Mouse (Mus musculus) spleen, adult 2 months (tissue): ENCODE results near the gene Ppp1r35. TPM values are rescaled to one million over a fixed set of nuclear protein-coding genes. Genes with fewer than 3 reads are reported as not detected.

Source experiments
- DNase-seq, 2 experiments: peaks; one replicate each; pipeline versions ENCODE4 v3.0.0 to v3.0.0-alpha.2; 2012 to 2021; ENCODE audit warnings: low spot score in 2 of 2, low read depth in 1 of 2
- H3K27ac ChIP-seq: fragments of 200-500 bp; 2 replicates; pipeline ENCODE4 v1.5.1; 2012; ENCODE audit warnings: low read length, inconsistent platforms; ENCODE audit not compliant: insufficient read depth
- H3K27me3 ChIP-seq: fragments of 200-500 bp; 2 replicates; pipeline ENCODE4 v1.6.1; 2012; ENCODE audit warnings: mild to moderate bottlenecking, moderate library complexity, low read length, inconsistent platforms; ENCODE audit not compliant: control insufficient read depth, insufficient read depth
- H3K36me3 ChIP-seq: fragments of 200-500 bp; 2 replicates; pipeline ENCODE4 v1.6.1; 2012; ENCODE audit warnings: mild to moderate bottlenecking, low read length, inconsistent platforms; ENCODE audit not compliant: control insufficient read depth, insufficient read depth
- H3K4me1 ChIP-seq: fragments of 200-500 bp; 2 replicates; pipeline ENCODE4 v1.6.1; 2011; ENCODE audit warnings: inconsistent platforms; ENCODE audit not compliant: control insufficient read depth, insufficient read depth, insufficient read length
- H3K4me3 ChIP-seq: fragments of 200-500 bp; 2 replicates; pipeline ENCODE4 v1.5.1; 2011; ENCODE audit warnings: mild to moderate bottlenecking, inconsistent platforms; ENCODE audit not compliant: insufficient read depth, insufficient read length; ENCODE audit errors: extremely low read depth
- CTCF ChIP-seq: fragments of 200-500 bp; IDR thresholded peaks from 2 replicates; pipeline ENCODE4 v1.5.1; 2011; ENCODE audit warnings: mild to moderate bottlenecking, inconsistent platforms; ENCODE audit not compliant: insufficient read depth, insufficient read length, insufficient replicate concordance; ENCODE audit errors: extremely low read depth
- POLR2A ChIP-seq: fragments of 200-500 bp; IDR thresholded peaks from 2 replicates; pipeline ENCODE4 v1.6.1; 2011; ENCODE audit warnings: low read depth, low read length, inconsistent platforms
- WGBS: fragments of 180-500 bp; shearing (Covaris S2); methylation state at CpG from one replicate; pipeline ENCODE4 v1.1.7; 2018; 5-methylcytosine and 5-hydroxymethylcytosine counted together
- polyA plus RNA-seq: library from polyadenylated mRNA; depleted of rRNA; stranded (reverse); fragments of >200 nt; gene quantifications from 2 replicates; pipeline ENCODE4 v1.2.3, GENCODE M21; 2012

Ppp1r35 gene
- polyA plus RNA-seq, 1 experiment: 43.9 TPM

DNA sequence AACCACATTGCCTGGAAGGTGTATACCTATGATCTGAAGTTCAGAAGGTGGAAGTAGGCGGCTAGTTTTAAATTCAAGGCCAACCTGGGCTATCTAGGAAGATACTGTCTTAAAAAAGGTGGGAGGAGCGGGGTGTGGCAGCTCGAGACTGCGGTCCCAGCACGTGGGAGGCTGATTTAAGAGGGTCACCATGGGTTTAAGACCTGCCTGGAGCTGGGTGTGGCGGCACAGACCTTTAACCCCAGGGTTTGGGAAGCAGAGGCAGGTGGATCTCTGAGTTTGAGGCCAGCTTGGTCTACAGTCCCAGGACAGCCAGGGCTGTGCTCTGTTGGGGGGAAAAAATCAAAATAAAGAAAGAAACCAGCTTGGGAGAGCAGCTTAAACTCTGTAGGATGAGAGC is 26.7 kb upstream of the Ppp1r35 start:
- no peak overlapping the region for H3K27ac ChIP-seq
- no peaks in the 10 kb centered on the region for H3K27me3 ChIP-seq
- no peak for DNase-seq
- H3K36me3 ChIP-seq: peaks cover 33% of the 10 kb centered on the region
- H3K4me3 ChIP-seq: no peak overlapping the region
- TF ChIP-seq POLR2A: no peak
- no peak for TF ChIP-seq CTCF
- WGBS: 89% methylated on average over 6 of the region's 6 CpGs
- H3K4me1 ChIP-seq: peaks cover 11% of the 10 kb centered on the region; the same call in 1 of the 2 replicates

DNA sequence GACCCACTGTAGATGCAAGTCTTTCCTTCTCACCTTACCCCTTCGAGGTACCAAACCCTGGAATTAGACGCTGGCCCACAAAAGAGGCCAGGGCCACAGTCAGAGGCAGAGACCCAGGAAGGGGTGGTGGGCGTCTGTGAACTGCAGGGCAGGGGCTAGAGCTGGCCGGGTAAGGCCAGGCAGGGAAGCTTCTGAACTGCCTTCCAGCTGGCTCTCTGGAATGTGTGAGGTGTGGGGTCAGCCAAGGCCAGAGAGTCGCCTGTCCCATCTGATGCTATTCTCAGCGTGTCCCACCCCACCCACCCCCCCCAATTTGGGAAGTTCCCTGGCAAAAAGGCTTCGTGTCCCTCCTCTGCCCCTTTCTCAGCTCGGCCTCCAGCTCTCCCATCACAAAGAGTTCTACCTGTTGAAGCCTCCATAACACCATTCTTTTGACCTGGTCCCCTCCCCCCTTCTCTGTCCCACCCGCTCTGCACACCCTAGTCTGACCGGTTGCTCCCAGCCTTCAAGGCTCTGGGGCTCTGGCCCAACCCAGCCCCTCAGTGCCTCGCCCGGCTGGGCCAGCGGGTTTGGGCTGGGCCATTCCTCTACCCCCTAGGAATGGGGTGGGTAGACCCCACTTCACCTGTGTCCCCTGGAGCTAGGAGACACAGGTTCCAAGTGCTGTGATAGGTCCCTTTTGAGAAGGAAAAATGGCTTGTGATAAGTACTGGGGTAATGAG is 25.4 kb upstream of the Ppp1r35 start:
- whole genome bisulfite sequencing: 86% methylated on average over 13 of the region's 13 CpGs
- H3K36me3 ChIP-seq: peaks cover 37% of the 10 kb centered on the region
- no peak overlapping the region for H3K4me3 ChIP-seq
- TF ChIP-seq POLR2A (no peak), CTCF (no peak)
- peaks cover 13% of the 10 kb centered on the region; the same call in 1 of the 2 replicates for H3K4me1 ChIP-seq
- no peak for DNase-seq
- H3K27ac ChIP-seq: no peak overlapping the region
- no peaks in the 10 kb centered on the region for H3K27me3 ChIP-seq

DNA sequence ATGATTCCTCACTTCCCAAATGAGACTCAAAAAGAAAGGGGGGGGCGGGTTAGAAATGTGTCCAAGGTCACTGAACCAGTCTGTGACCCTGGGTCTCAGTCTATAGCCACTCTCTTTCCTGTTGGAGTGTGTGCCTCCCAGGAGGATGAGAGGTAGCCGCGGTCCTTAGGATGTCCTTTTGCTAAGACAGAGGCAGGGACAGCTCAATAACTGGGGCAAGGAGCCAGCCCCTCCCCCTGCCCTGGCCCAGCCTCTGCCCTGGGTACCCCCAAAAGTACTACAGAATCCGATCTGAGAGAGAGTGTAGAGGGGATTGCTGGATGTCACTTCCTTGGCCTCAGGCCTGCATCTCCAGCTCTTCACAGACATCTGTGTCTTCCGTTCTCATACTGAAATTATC is 23.2 kb upstream of the Ppp1r35 start:
- Histone ChIP-seq H3K4me1 (peaks cover 2% of the 10 kb centered on the region; the same call in 1 of the 2 replicates), H3K27me3 (no peaks in the 10 kb centered on the region), H3K4me3 (no peak overlapping the region), H3K27ac (no peak overlapping the region), H3K36me3 (peaks cover 51% of the 10 kb centered on the region)
- TF ChIP-seq CTCF (no peak), POLR2A (no peak)
- 87% methylated on average over 5 of the region's 5 CpGs for WGBS
- no peak for DNase-seq

DNA sequence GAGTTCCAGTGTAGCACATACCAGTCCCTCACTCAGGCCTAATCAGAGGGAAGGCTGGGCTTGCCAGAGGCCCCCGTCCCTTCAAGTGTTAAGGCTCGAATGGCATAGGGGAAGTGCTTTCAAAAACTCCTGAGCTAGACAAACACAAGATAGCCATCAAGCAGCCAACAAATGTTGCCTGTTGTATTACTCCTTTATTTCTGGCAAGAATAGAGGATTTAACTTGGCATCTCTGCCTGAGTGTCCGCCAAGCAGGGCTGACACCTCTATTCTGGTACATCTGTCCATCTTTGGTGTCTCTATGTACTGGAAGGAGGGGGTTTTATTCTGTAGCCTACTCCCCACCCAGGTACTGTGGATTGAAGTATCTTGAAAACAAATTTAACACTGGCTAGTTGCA is 22.5 kb upstream of the Ppp1r35 start:
- Histone ChIP-seq H3K27ac (no peak overlapping the region), H3K4me1 (peaks cover 2% of the 10 kb centered on the region; the same call in 1 of the 2 replicates), H3K4me3 (no peak overlapping the region), H3K27me3 (no peaks in the 10 kb centered on the region), H3K36me3 (peaks cover 49% of the 10 kb centered on the region)
- no peak for DNase-seq
- TF ChIP-seq CTCF (no peak), POLR2A (no peak)
- 72% methylated on average over 3 of the region's 3 CpGs for WGBS

DNA sequence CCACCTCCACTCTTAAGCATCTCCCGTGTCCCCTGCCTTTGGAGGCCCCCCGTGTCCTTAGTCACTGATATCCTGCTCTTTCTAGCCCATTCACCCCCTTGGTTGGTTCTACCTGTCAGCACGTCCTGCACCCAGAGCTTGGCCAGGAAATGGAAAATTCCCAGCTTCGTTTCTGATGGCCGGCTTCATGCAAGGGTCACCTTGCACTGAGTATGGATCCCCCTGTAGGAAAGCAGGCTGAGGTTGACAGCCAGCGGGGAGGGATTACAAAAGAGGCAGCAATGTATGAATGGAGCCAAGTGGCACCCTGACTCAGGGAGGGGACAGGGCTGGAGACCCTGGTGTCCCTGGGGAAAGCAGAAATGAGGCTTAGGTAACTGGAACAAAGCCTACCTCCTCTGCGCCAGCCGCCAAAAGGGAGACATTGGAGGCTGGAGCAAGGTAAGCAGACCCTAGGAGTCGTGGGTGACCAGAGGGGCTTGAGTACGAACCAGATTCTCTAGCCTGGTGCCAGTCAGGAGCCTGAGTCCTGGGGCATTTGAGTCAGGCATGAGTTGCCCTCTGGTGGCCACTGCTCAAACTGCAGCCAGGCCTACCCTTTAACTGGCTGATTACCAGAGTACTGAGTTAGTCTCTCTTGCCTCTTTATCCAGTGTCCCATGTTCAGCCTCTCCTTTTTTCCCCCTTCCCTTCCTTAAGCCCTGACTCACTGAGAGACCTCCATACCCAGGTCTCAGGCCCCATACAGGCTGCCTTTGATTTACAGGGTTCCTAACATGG is 21.6 kb upstream of the Ppp1r35 start:
- WGBS: 59% methylated on average over 10 of the region's 10 CpGs
- peaks cover 42% of the 10 kb centered on the region for H3K36me3 ChIP-seq
- TF ChIP-seq CTCF (peak; percentile 94; the same call in 1 of the 2 replicates), POLR2A (no peak)
- DNase-seq: peak; percentile 65 to 84
- no peak overlapping the region for H3K4me3 ChIP-seq
- peaks cover 2% of the 10 kb centered on the region; the same call in 1 of the 2 replicates for H3K4me1 ChIP-seq
- no peak overlapping the region for H3K27ac ChIP-seq
- H3K27me3 ChIP-seq: no peaks in the 10 kb centered on the region

DNA sequence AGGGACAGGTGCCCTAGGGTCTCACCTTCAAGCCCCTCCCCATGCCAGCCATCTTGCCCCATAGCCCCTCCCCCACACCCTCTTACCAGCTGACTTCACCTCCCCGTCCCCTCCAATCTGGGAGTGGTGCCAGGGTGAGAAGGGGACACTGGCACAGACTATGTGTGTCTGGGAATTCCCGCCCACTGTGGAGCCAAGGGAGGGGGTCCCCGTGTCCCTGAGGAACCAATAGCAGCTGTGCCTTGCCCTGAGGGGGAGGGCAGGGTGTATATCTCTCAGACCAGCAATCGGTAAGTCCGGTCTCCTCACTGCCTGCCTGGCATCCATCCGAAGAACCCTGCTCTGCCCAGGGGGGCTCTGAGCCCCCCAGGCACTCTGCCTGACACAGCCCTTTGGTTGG is 20.8 kb upstream of the Ppp1r35 start:
- H3K4me1 ChIP-seq: peaks cover 2% of the 10 kb centered on the region; the same call in 1 of the 2 replicates
- DNase-seq: no peak
- no peak overlapping the region for H3K4me3 ChIP-seq
- 92% methylated on average over 6 of the region's 6 CpGs for WGBS
- H3K27ac ChIP-seq: no peak overlapping the region
- no peak for TF ChIP-seq CTCF
- no peak for TF ChIP-seq POLR2A
- H3K27me3 ChIP-seq: no peaks in the 10 kb centered on the region
- H3K36me3 ChIP-seq: peaks cover 36% of the 10 kb centered on the region

DNA sequence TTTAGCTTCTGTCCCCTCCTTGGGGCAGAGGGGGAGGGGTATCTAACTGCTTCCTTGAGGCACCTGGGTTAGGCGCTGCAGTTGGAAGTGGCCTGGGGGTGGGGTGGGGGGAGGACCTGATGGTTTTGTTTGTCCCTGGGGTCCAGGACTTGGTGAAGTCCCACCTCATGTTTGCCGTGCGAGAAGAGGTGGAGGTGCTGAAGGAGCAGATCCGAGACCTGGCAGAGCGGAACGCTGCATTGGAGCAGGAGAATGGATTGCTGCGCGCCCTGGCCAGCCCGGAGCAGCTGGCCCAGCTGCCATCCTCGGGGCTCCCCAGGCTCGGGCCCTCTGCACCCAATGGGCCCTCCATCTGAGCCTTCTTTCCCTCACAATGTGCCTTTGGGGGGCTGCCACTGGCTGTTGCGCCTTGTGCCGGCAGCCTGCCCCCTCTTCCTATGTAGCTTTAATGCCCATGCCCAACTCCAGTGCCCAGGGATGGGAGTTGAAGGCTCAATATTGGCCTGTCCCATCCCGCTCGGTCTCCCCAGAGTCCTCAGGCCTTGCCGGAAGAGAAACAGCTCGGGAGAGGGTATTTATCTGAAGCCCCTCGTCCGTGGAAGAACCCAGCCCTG is 19.6 kb upstream of the Ppp1r35 start:
- Histone ChIP-seq H3K36me3 (peaks cover 27% of the 10 kb centered on the region), H3K27ac (no peak overlapping the region), H3K4me1 (peaks cover 2% of the 10 kb centered on the region; the same call in 1 of the 2 replicates), H3K27me3 (no peaks in the 10 kb centered on the region), H3K4me3 (no peak overlapping the region)
- WGBS: 93% methylated on average over 19 of the region's 19 CpGs
- DNase-seq: no peak
- no peak for TF ChIP-seq POLR2A
